Mouse (Mus musculus) megakaryocyte, embryonic 14.5 days (primary cell): ENCODE measurements around the gene Gpr157. TPM values are rescaled to one million over a fixed set of nuclear protein-coding genes. Genes with fewer than 3 reads are reported as not detected.

Source experiments
- H3K27me3 ChIP-seq: replicated peaks from 2 replicates; pipeline ENCODE3; 2012; ENCODE audit warnings: inconsistent platforms
- H3K36me3 ChIP-seq: replicated peaks from 2 replicates; pipeline ENCODE3; 2012; ENCODE audit warnings: low read length, inconsistent platforms, mixed read lengths
- H3K4me1 ChIP-seq: 2 replicates; pipeline ENCODE4 v1.6.1; 2012; ENCODE audit warnings: inconsistent platforms
- H3K4me3 ChIP-seq: replicated peaks from 2 replicates; pipeline ENCODE3; 2012; ENCODE audit warnings: moderate library complexity, mild to moderate bottlenecking, inconsistent platforms
- H3K9me3 ChIP-seq: 2 replicates; pipeline ENCODE4 v1.6.1; 2012; ENCODE audit warnings: inconsistent platforms
- FLI1 ChIP-seq: IDR thresholded peaks from 2 replicates; pipeline ENCODE4 v1.6.1; 2012; ENCODE audit warnings: low read length, inconsistent platforms, mixed read lengths
- GATA1 ChIP-seq: IDR thresholded peaks from 3 replicates; pipeline ENCODE4 v1.6.1; 2012; ENCODE audit warnings: mixed read lengths, low read length, inconsistent platforms, borderline replicate concordance
- polyA plus RNA-seq: library from polyadenylated mRNA; stranded (reverse); fragments of >175 nt; gene quantifications from 2 replicates; pipeline ENCODE4 v1.2.3, GENCODE M21; 2012; ENCODE audit warnings: low replicate concordance; ENCODE audit not compliant: insufficient read depth

Gene Gpr157
- polyA plus RNA-seq, 1 experiment = 1.1 TPM

GRCm38 (mm10) chr4:150102822-150103221 lies 15.7 kb downstream of the Gpr157 start:
- Histone ChIP-seq H3K9me3 (peaks cover 12% of the 10 kb centered on the region; the same call in 1 of the 2 replicates), H3K4me1 (peaks cover 65% of the 10 kb centered on the region), H3K4me3 (no peak overlapping the region), H3K36me3 (peaks cover 40% of the 10 kb centered on the region), H3K27me3 (peaks cover 30% of the 10 kb centered on the region)
- TF ChIP-seq GATA1 (no peak), FLI1 (no peak)

DNA sequence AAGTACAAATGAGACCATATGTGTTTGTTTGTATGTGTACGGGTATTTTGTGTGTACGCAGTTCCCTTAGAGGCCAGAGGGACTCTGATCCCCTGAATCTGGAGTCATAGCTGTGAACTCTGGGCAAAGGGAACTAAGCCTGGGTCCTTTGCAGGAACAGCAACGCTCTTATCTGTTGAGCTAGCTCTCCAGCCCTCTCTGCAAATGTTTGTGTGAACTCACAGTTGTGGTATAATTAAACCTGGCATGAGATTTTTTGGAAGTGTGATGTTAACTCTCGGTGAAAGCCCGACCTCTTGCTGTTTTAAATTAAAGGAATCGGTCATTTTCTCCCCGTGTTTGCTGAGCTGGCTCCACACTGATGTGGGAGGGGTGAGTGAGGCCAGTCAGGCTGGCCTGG lies 18.5 kb downstream of the Gpr157 start:
- TF ChIP-seq GATA1 (no peak), FLI1 (no peak)
- Histone ChIP-seq H3K4me1 (peaks cover 88% of the 10 kb centered on the region), H3K9me3 (peaks cover 12% of the 10 kb centered on the region; the same call in 1 of the 2 replicates), H3K27me3 (peaks cover 9% of the 10 kb centered on the region), H3K36me3 (peaks cover 38% of the 10 kb centered on the region), H3K4me3 (peak overlapping the region; percentile 90)

DNA sequence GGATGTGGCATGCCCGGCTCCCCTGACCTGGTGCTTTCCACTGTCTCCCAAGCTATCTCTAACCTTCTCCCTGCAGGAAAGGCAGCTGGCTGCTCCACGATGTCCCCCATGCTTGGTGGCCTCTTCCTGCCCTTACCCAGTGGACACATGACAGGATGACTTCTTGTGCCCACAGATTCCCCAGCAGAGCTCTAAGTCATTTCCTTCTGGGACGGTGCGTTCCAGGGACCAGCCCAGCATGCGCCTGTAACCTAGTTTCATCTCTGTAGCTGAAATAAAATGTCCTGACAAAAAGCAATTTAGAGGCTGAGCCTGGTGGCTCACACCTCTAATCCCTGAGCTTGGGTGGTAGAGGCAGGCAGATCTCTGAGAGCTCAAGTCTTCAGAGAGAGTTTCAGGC lies 19.5 kb downstream of the Gpr157 start:
- Histone ChIP-seq H3K27me3 (peaks cover under 1% of the 10 kb centered on the region), H3K4me3 (peak overlapping the region; percentile 90), H3K36me3 (peaks cover 29% of the 10 kb centered on the region), H3K4me1 (peaks cover 90% of the 10 kb centered on the region), H3K9me3 (peaks cover 7% of the 10 kb centered on the region; the same call in 1 of the 2 replicates)
- 0 out of 3 replicates have a peak, but pooled peaks have one; percentile 25 for TF ChIP-seq GATA1
- TF ChIP-seq FLI1 = no peak

- Histone ChIP-seq H3K9me3 (0 out of 2 replicates have a peak, but pooled peaks cover 3% of the 10 kb centered on the region), H3K27me3 (no peaks in the 10 kb centered on the region), H3K36me3 (no peaks in the 10 kb centered on the region), H3K4me3 (no peak overlapping the region), H3K4me1 (peaks cover 86% of the 10 kb centered on the region)
- no peak for TF ChIP-seq GATA1
- TF ChIP-seq FLI1 = no peak
These were observed 22.5 kb downstream of the Gpr157 start for GRCm38 (mm10) chr4:150109636-150110035.

GRCm38 (mm10) chr4:150110373-150110772 lies 23.2 kb downstream of the Gpr157 start:
- TF ChIP-seq FLI1 (no peak), GATA1 (no peak)
- 0 out of 2 replicates have a peak, but pooled peaks cover 11% of the 10 kb centered on the region for H3K9me3 ChIP-seq
- no peaks in the 10 kb centered on the region for H3K36me3 ChIP-seq
- H3K4me1 ChIP-seq = peaks cover 89% of the 10 kb centered on the region
- no peak overlapping the region for H3K4me3 ChIP-seq
- H3K27me3 ChIP-seq = no peaks in the 10 kb centered on the region

- no peaks in the 10 kb centered on the region for H3K27me3 ChIP-seq
- peaks cover 82% of the 10 kb centered on the region for H3K4me1 ChIP-seq
- peak overlapping the region; percentile 80 for H3K4me3 ChIP-seq
- H3K36me3 ChIP-seq = no peaks in the 10 kb centered on the region
- TF ChIP-seq GATA1 (no peak), FLI1 (no peak)
- peaks cover 17% of the 10 kb centered on the region; the same call in 1 of the 2 replicates for H3K9me3 ChIP-seq
These were observed 25.7 kb downstream of the Gpr157 start for GRCm38 (mm10) chr4:150112867-150113266.

DNA sequence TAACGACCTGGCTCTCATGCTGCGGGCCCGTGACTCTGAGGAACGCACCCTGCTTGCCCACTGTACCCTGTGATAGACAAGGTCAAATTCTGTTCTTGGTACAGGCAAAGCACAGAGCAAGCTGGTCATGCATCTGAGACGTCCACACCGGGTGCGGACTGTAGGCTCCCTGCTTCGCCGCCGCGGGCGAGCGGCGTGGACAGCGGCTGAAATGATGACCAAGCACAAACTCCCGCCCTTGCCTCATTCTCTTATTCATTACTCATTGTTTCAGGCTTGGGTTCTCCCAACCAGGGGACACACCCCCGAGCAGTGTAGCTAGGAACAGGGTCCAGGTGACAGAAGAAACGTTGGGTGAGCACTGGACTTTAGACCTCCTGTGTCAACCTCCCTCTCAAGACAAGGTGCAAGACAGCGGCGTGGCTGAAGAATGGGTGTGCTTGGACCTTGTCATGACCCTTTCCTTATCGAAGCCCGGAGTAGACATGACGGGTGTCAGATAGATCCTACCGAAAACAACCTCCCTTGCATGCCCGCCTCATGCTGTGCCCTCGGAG lies 27.4 kb downstream of the Gpr157 start:
- Histone ChIP-seq H3K36me3 (no peaks in the 10 kb centered on the region), H3K27me3 (no peaks in the 10 kb centered on the region), H3K9me3 (peaks cover 17% of the 10 kb centered on the region; the same call in 1 of the 2 replicates), H3K4me3 (peak overlapping the region; percentile 42), H3K4me1 (peaks cover 81% of the 10 kb centered on the region)
- TF ChIP-seq GATA1 (no peak), FLI1 (no peak)

- Histone ChIP-seq H3K9me3 (peaks cover 17% of the 10 kb centered on the region; the same call in 1 of the 2 replicates), H3K36me3 (no peaks in the 10 kb centered on the region), H3K4me1 (peaks cover 81% of the 10 kb centered on the region), H3K4me3 (peak overlapping the region; percentile 82), H3K27me3 (peaks cover 3% of the 10 kb centered on the region)
- TF ChIP-seq GATA1 (no peak), FLI1 (no peak)
These were observed 30.1 kb downstream of the Gpr157 start for GRCm38 (mm10) chr4:150117311-150117710.

- Histone ChIP-seq H3K36me3 (no peaks in the 10 kb centered on the region), H3K9me3 (peaks cover 17% of the 10 kb centered on the region; the same call in 1 of the 2 replicates), H3K4me3 (no peak overlapping the region), H3K27me3 (peaks cover 4% of the 10 kb centered on the region), H3K4me1 (peaks cover 81% of the 10 kb centered on the region)
- TF ChIP-seq GATA1 (no peak), FLI1 (no peak)
These were observed 31.0 kb downstream of the Gpr157 start for GRCm38 (mm10) chr4:150118163-150118562.

GRCm38 (mm10) chr4:150119055-150119454 lies 31.9 kb downstream of the Gpr157 start, which contains the start of gene Slc2a5:
Gene Slc2a5, plus strand, starts transcription at chr4:150119283.
- Histone ChIP-seq H3K36me3 (no peaks in the 10 kb centered on the region), H3K9me3 (peaks cover 17% of the 10 kb centered on the region; the same call in 1 of the 2 replicates), H3K4me3 (no peak within 1 kb of the TSS), H3K4me1 (peaks cover 88% of the 10 kb centered on the region), H3K27me3 (peaks cover 7% of the 10 kb centered on the region)
- no peak for TF ChIP-seq GATA1
- TF ChIP-seq FLI1 = no peak

GRCm38 (mm10) chr4:150119640-150120039 lies 32.5 kb downstream of the Gpr157 start:
- H3K36me3 ChIP-seq = no peaks in the 10 kb centered on the region
- TF ChIP-seq FLI1 = no peak
- TF ChIP-seq GATA1 = no peak
- peaks cover 88% of the 10 kb centered on the region for H3K4me1 ChIP-seq
- H3K9me3 ChIP-seq = peaks cover 13% of the 10 kb centered on the region; the same call in 1 of the 2 replicates
- no peak overlapping the region for H3K4me3 ChIP-seq
- peaks cover 7% of the 10 kb centered on the region for H3K27me3 ChIP-seq
